Mouse (Mus musculus): ENCODE measurements around the gene Il18. TPM values are rescaled to one million over a fixed set of nuclear protein-coding genes. Genes with fewer than 3 reads are reported as not detected.

Gene Il18
- polyA plus RNA-seq, 1 experiment: 0.81 TPM

- TF ChIP-seq FOSL1 (IDR thresholded peaks at IDR 0.05; ENCODE audit: insufficient read depth, low read length, poor library complexity, severe bottlenecking): no peak
- no peak for TF ChIP-seq CTCF (IDR thresholded peaks at IDR 0.05; ENCODE audit: control insufficient read depth, insufficient read depth, insufficient read length)
- TF ChIP-seq MAX (IDR thresholded peaks at IDR 0.05): no peak
- no peak for TF ChIP-seq USF1 (IDR thresholded peaks at IDR 0.05; ENCODE audit: low read depth)
- no peak for TF ChIP-seq CEBPB (IDR thresholded peaks at IDR 0.05; ENCODE audit: low read depth)
- no peak for TF ChIP-seq MYOD1 (IDR thresholded peaks at IDR 0.05; ENCODE audit: control insufficient read depth, insufficient read length, low read depth)
- TF ChIP-seq MYOG (IDR thresholded peaks at IDR 0.05; ENCODE audit: control insufficient read depth, extremely low read depth, insufficient read length): no peak
Observed at GRCm38 (mm10) chr9:50536603-50537135, 18.0 kb upstream of the Il18 start.

GRCm38 (mm10) chr9:50537295-50537694, 17.3 kb upstream of the Il18 start:
- TF ChIP-seq MYOG (IDR thresholded peaks at IDR 0.05; ENCODE audit: control insufficient read depth, extremely low read depth, insufficient read length): no peak
- TF ChIP-seq MYOD1 (IDR thresholded peaks at IDR 0.05; ENCODE audit: control insufficient read depth, insufficient read length, low read depth): peak; percentile 34
- Histone ChIP-seq H3K79me3 (ENCODE audit: low read depth) (no peaks in the 10 kb centered on the region), H3K27me3 (ENCODE audit: control insufficient read depth, insufficient read depth, insufficient read length) (no peaks in the 10 kb centered on the region), H3ac (ENCODE audit: control insufficient read depth, insufficient read length, low read depth) (no peak overlapping the region), H3K4me3 (ENCODE audit: insufficient read depth, poor library complexity, severe bottlenecking) (no peak overlapping the region), H3K79me2 (ENCODE audit: control insufficient read depth, insufficient read depth) (no peaks in the 10 kb centered on the region), H3K36me3 (ENCODE audit: control insufficient read depth, insufficient read depth) (no peaks in the 10 kb centered on the region)

More at GRCm38 (mm10) chr9:50536603-50537135, 18.0 kb upstream of the Il18 start:
- no peak overlapping the region for H3K4me3 ChIP-seq (ENCODE audit: insufficient read depth, poor library complexity, severe bottlenecking)
- no peaks in the 10 kb centered on the region for H3K79me3 ChIP-seq (ENCODE audit: low read depth)
- no peaks in the 10 kb centered on the region for H3K27me3 ChIP-seq (ENCODE audit: control insufficient read depth, insufficient read depth, insufficient read length)
- H3K79me2 ChIP-seq (ENCODE audit: control insufficient read depth, insufficient read depth): no peaks in the 10 kb centered on the region
- H3ac ChIP-seq (ENCODE audit: control insufficient read depth, insufficient read length, low read depth): no peak overlapping the region
- H3K36me3 ChIP-seq (ENCODE audit: control insufficient read depth, insufficient read depth): no peaks in the 10 kb centered on the region

- no peak overlapping the region for H3K4me3 ChIP-seq (ENCODE audit: insufficient read depth, poor library complexity, severe bottlenecking)
- H3K79me3 ChIP-seq (ENCODE audit: low read depth): no peaks in the 10 kb centered on the region
- H3ac ChIP-seq (ENCODE audit: control insufficient read depth, insufficient read length, low read depth): no peak overlapping the region
- H3K36me3 ChIP-seq (ENCODE audit: control insufficient read depth, insufficient read depth): no peaks in the 10 kb centered on the region
- no peaks in the 10 kb centered on the region for H3K79me2 ChIP-seq (ENCODE audit: control insufficient read depth, insufficient read depth)
- H3K27me3 ChIP-seq (ENCODE audit: control insufficient read depth, insufficient read depth, insufficient read length): no peaks in the 10 kb centered on the region
- TF ChIP-seq FOSL1 (IDR thresholded peaks at IDR 0.05; ENCODE audit: insufficient read depth, low read length, poor library complexity, severe bottlenecking) (no peak), MYOG (IDR thresholded peaks at IDR 0.05; ENCODE audit: control insufficient read depth, extremely low read depth, insufficient read length) (no peak), CEBPB (IDR thresholded peaks at IDR 0.05; ENCODE audit: low read depth) (no peak), CTCF (IDR thresholded peaks at IDR 0.05; ENCODE audit: control insufficient read depth, insufficient read depth, insufficient read length) (no peak), MYOD1 (IDR thresholded peaks at IDR 0.05; ENCODE audit: control insufficient read depth, insufficient read length, low read depth) (no peak), MAX (IDR thresholded peaks at IDR 0.05) (no peak), USF1 (IDR thresholded peaks at IDR 0.05; ENCODE audit: low read depth) (no peak)
Observed at GRCm38 (mm10) chr9:50540170-50540569, 14.5 kb upstream of the Il18 start.

GRCm38 (mm10) chr9:50542401-50542800, 12.2 kb upstream of the Il18 start:
- no peak overlapping the region for H3K4me3 ChIP-seq (ENCODE audit: insufficient read depth, poor library complexity, severe bottlenecking)
- no peak for TF ChIP-seq FOSL1 (IDR thresholded peaks at IDR 0.05; ENCODE audit: insufficient read depth, low read length, poor library complexity, severe bottlenecking)
- TF ChIP-seq CEBPB (IDR thresholded peaks at IDR 0.05; ENCODE audit: low read depth): no peak
- no peak for TF ChIP-seq USF1 (IDR thresholded peaks at IDR 0.05; ENCODE audit: low read depth)
- no peak for TF ChIP-seq CTCF (IDR thresholded peaks at IDR 0.05; ENCODE audit: control insufficient read depth, insufficient read depth, insufficient read length)
- no peak for TF ChIP-seq MYOG (IDR thresholded peaks at IDR 0.05; ENCODE audit: control insufficient read depth, extremely low read depth, insufficient read length)
- TF ChIP-seq MYOD1 (IDR thresholded peaks at IDR 0.05; ENCODE audit: control insufficient read depth, insufficient read length, low read depth): no peak
- H3ac ChIP-seq (ENCODE audit: control insufficient read depth, insufficient read length, low read depth): no peak overlapping the region
- no peaks in the 10 kb centered on the region for H3K79me3 ChIP-seq (ENCODE audit: low read depth)
- H3K36me3 ChIP-seq (ENCODE audit: control insufficient read depth, insufficient read depth): no peaks in the 10 kb centered on the region
- no peaks in the 10 kb centered on the region for H3K79me2 ChIP-seq (ENCODE audit: control insufficient read depth, insufficient read depth)
- no peaks in the 10 kb centered on the region for H3K27me3 ChIP-seq (ENCODE audit: control insufficient read depth, insufficient read depth, insufficient read length)

- H3K79me3 ChIP-seq (ENCODE audit: low read depth): no peaks in the 10 kb centered on the region
- H3ac ChIP-seq (ENCODE audit: control insufficient read depth, insufficient read length, low read depth): no peak overlapping the region
- no peaks in the 10 kb centered on the region for H3K36me3 ChIP-seq (ENCODE audit: control insufficient read depth, insufficient read depth)
- H3K27me3 ChIP-seq (ENCODE audit: control insufficient read depth, insufficient read depth, insufficient read length): no peaks in the 10 kb centered on the region
- H3K79me2 ChIP-seq (ENCODE audit: control insufficient read depth, insufficient read depth): no peaks in the 10 kb centered on the region
- no peak overlapping the region for H3K4me3 ChIP-seq (ENCODE audit: insufficient read depth, poor library complexity, severe bottlenecking)
- TF ChIP-seq CTCF (IDR thresholded peaks at IDR 0.05; ENCODE audit: control insufficient read depth, insufficient read depth, insufficient read length) (no peak), USF1 (IDR thresholded peaks at IDR 0.05; ENCODE audit: low read depth) (no peak), FOSL1 (IDR thresholded peaks at IDR 0.05; ENCODE audit: insufficient read depth, low read length, poor library complexity, severe bottlenecking) (no peak), MYOG (IDR thresholded peaks at IDR 0.05; ENCODE audit: control insufficient read depth, extremely low read depth, insufficient read length) (no peak), CEBPB (IDR thresholded peaks at IDR 0.05; ENCODE audit: low read depth) (no peak), MYOD1 (IDR thresholded peaks at IDR 0.05; ENCODE audit: control insufficient read depth, insufficient read length, low read depth) (no peak)
Observed at GRCm38 (mm10) chr9:50547859-50548478, 6.7 kb upstream of the Il18 start.

GRCm38 (mm10) chr9:50548936-50549335, 5.7 kb upstream of the Il18 start:
- Histone ChIP-seq H3K36me3 (ENCODE audit: control insufficient read depth, insufficient read depth) (no peaks in the 10 kb centered on the region), H3K79me2 (ENCODE audit: control insufficient read depth, insufficient read depth) (no peaks in the 10 kb centered on the region), H3K27me3 (ENCODE audit: control insufficient read depth, insufficient read depth, insufficient read length) (no peaks in the 10 kb centered on the region), H3K4me3 (ENCODE audit: insufficient read depth, poor library complexity, severe bottlenecking) (no peak overlapping the region), H3ac (ENCODE audit: control insufficient read depth, insufficient read length, low read depth) (no peak overlapping the region), H3K79me3 (ENCODE audit: low read depth) (no peaks in the 10 kb centered on the region)
- TF ChIP-seq MYOG (IDR thresholded peaks at IDR 0.05; ENCODE audit: control insufficient read depth, extremely low read depth, insufficient read length) (no peak), MAX (IDR thresholded peaks at IDR 0.05) (no peak), USF1 (IDR thresholded peaks at IDR 0.05; ENCODE audit: low read depth) (no peak), FOSL1 (IDR thresholded peaks at IDR 0.05; ENCODE audit: insufficient read depth, low read length, poor library complexity, severe bottlenecking) (no peak), CEBPB (IDR thresholded peaks at IDR 0.05; ENCODE audit: low read depth) (no peak), CTCF (IDR thresholded peaks at IDR 0.05; ENCODE audit: control insufficient read depth, insufficient read depth, insufficient read length) (no peak), MYOD1 (IDR thresholded peaks at IDR 0.05; ENCODE audit: control insufficient read depth, insufficient read length, low read depth) (no peak)
